Mouse (Mus musculus): ENCODE measurements at regions not wholly inside any gene's neighbourhood (a gene's known extent, or its start where the extent isn't known, plus 50 kb on each side); places are given as distances from the start of the nearest gene placed in this dataset.
A peak's percentile ranks its signal among the peaks of the same experiment; 100 is the strongest.

GRCm38 (mm10) chr15:57036806-57037566 lies 440.4 kb downstream of the Slc22a22 start:
- ATAC-seq, result peak; percentile 95
- H3K9me3 ChIP-seq (ENCODE audit: control insufficient read depth), result no peaks in the 10 kb centered on the region
- no peak overlapping the region for H3K4me3 ChIP-seq (ENCODE audit: low read depth, low read length)
- H3K36me3 ChIP-seq (ENCODE audit: control insufficient read depth, insufficient read depth), result no peaks in the 10 kb centered on the region
- H3K4me2 ChIP-seq (replicated peaks; ENCODE audit: low read depth), result no peak overlapping the region
- H3K9ac ChIP-seq (ENCODE audit: low read depth, low read length), result no peak overlapping the region
- H3K27ac ChIP-seq (ENCODE audit: low read depth, low read length), result no peak overlapping the region
- H3K4me1 ChIP-seq (replicated peaks; ENCODE audit: control insufficient read depth, insufficient read depth, low read length), result no peaks in the 10 kb centered on the region
- WGBS, result 64% methylated on average over 4 of the region's 4 CpGs
- H3K27me3 ChIP-seq (replicated peaks; ENCODE audit: control insufficient read depth, insufficient read depth, low read length), result no peaks in the 10 kb centered on the region
- no peak for TF ChIP-seq CTCF (IDR thresholded peaks at IDR 0.05; ENCODE audit: low read depth)

- H3K9me3 ChIP-seq (ENCODE audit: control insufficient read depth), result no peaks in the 10 kb centered on the region
- WGBS, result 60% methylated on average over 1 of the region's 1 CpGs
- no peak for ATAC-seq
- H3K36me3 ChIP-seq (ENCODE audit: control insufficient read depth, insufficient read depth), result no peaks in the 10 kb centered on the region
- H3K27ac ChIP-seq (ENCODE audit: low read depth, low read length), result no peak overlapping the region
- H3K4me2 ChIP-seq (replicated peaks; ENCODE audit: low read depth), result no peak overlapping the region
- H3K4me1 ChIP-seq (replicated peaks; ENCODE audit: control insufficient read depth, insufficient read depth, low read length), result no peaks in the 10 kb centered on the region
- H3K27me3 ChIP-seq (replicated peaks; ENCODE audit: control insufficient read depth, insufficient read depth, low read length), result no peaks in the 10 kb centered on the region
- TF ChIP-seq CTCF (IDR thresholded peaks at IDR 0.05; ENCODE audit: low read depth), result no peak
- H3K4me3 ChIP-seq (ENCODE audit: low read depth, low read length), result no peak overlapping the region
- H3K9ac ChIP-seq (ENCODE audit: low read depth, low read length), result no peak overlapping the region
Measured at GRCm38 (mm10) chr15:57033012-57033411, 444.4 kb downstream of the Slc22a22 start.

All from intestine, postnatal 0 days (tissue).